Mouse (Mus musculus): Measurements from ENCODE around the gene Tnpo2. TPM values are rescaled to one million over a fixed set of nuclear protein-coding genes. Genes with fewer than 3 reads are reported as not detected.
A peak's percentile ranks its signal among the peaks of the same experiment; 100 is the strongest.
"Not testable (repeated sequence)": the region's sequence is repeated elsewhere in the genome, so short reads cannot be mapped to it uniquely, and the experiment has no call there.

Tnpo2 gene
- total and polyA plus RNA-seq, 3 experiments: 29.2 to 86.8 (median 62.3) TPM

GRCm38 (mm10) chr8:85082169-85082568 is 45.5 kb downstream of the Tnpo2 start:
- Histone ChIP-seq H3K36me3 (ENCODE audit: control insufficient read depth in 1 of 2, insufficient read depth in 2 of 2, low read length in 2 of 2) (peaks cover 2 to 19% of the 10 kb centered on the region in 2 experiments), H3K9ac (ENCODE audit: control insufficient read depth, low read depth, low read length, poor library complexity, severe bottlenecking) (peak overlapping the region; percentile 21), H3K79me2 (ENCODE audit: control insufficient read depth, insufficient read depth, low read length, poor library complexity) (peaks cover 10% of the 10 kb centered on the region), H3K27ac (ENCODE audit: control insufficient read depth, low read depth, low read length) (peak overlapping the region; percentile 94), H3K4me3 (ENCODE audit: control insufficient read depth in 1 of 2, insufficient read depth in 1 of 2, low read depth in 2 of 2, low read length in 2 of 2) (peak overlapping the region in 1 of 2 experiments; percentile 46; a peak in 2 of 4 replicates), H3K4me1 (ENCODE audit: control insufficient read depth in 1 of 2, insufficient read depth in 2 of 2, low read length in 2 of 2) (peaks cover 8 to 30% of the 10 kb centered on the region in 2 experiments)
- TF ChIP-seq SIN3A (IDR thresholded peaks at IDR 0.05; ENCODE audit: low read length): peak; percentile 36
- peak; percentile 31; the same call in 1 of the 2 replicates for TF ChIP-seq ZNF384 (IDR thresholded peaks at IDR 0.05; ENCODE audit: low read depth, low read length)
- peak; percentile 63; the same call in 1 of the 2 replicates for TF ChIP-seq ETS1 (IDR thresholded peaks at IDR 0.05; ENCODE audit: low read depth, low read length)
- TF ChIP-seq NELFE (IDR thresholded peaks at IDR 0.05; ENCODE audit: low read depth, low read length): peak; percentile 18; the same call in 1 of the 2 replicates
- 0 out of 2 replicates have a peak, but pooled peaks have one; percentile 38 for TF ChIP-seq CHD1 (IDR thresholded peaks at IDR 0.05; ENCODE audit: low read depth, low read length)
- TF ChIP-seq EP300 (IDR thresholded peaks at IDR 0.05; ENCODE audit: low read depth in 1 of 2, low read length in 2 of 2): peak; percentile 12 to 13; a peak in 1 of 4 replicates
- peak; percentile 48 for TF ChIP-seq MXI1 (IDR thresholded peaks at IDR 0.05; ENCODE audit: low read depth, low read length)
- H3K27me3 ChIP-seq (ENCODE audit: control insufficient read depth in 1 of 2, insufficient read depth in 2 of 2, low read length in 2 of 2); H3K9me3 ChIP-seq (replicated peaks; ENCODE audit: insufficient read depth, low read length): not testable (repeated sequence)
- peak; percentile 77 for DNase-seq (ENCODE audit: low read depth, low spot score)

DNA sequence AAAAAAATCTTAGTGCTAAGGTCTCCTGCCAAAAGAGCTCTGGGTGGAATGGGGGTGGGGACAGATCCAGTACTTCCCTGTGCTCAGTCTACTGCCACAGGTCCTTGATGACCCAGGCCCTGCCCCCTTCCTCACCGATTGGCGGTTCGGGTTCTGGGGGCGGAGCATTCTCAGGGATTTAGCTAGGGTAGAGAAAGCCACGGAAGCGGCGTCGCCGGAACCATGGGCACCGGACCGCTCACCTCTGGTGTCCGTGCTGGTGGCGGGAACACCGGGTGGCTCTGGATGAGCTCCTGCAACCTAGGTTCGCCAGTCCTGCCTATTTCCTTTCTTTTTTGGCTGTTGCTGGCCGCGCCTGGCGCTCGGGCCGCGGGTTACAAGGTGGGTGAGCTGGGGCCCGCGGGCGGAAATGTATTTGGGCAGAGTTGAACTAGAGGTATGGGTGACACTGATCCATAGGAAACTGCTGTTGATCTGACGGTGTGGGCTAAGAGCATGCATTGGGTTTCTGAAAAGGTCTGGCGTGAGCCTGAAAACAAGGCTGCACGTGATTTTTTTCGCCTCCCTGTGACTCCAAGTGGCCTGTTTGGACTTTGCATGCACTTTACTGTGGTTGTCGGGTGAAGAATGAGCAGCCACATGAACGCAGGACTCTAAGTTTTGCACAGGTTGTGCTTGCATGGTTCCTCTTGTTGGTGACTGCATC is 46.5 kb downstream of the Tnpo2 start, which contains the start of gene Man2b1:
TSS of gene Man2b1 (plus strand) at position 163 of the 706 bp plus-strand sequence.
- peak within 1 kb of the TSS; percentile 63 for H3K9ac ChIP-seq (ENCODE audit: control insufficient read depth, low read depth, low read length, poor library complexity, severe bottlenecking)
- H3K27me3 ChIP-seq (ENCODE audit: control insufficient read depth in 1 of 2, insufficient read depth in 2 of 2, low read length in 2 of 2): no peaks in the 10 kb centered on the region
- H3K36me3 ChIP-seq (ENCODE audit: control insufficient read depth in 1 of 2, insufficient read depth in 2 of 2, low read length in 2 of 2): peaks cover 0 to 19% of the 10 kb centered on the region in 2 experiments; a peak in 2 of 4 replicates
- peak within 1 kb of the TSS; percentile 94 for H3K27ac ChIP-seq (ENCODE audit: control insufficient read depth, low read depth, low read length)
- peak within 1 kb of the TSS; percentile 54 to 76 for H3K4me3 ChIP-seq (ENCODE audit: control insufficient read depth in 1 of 2, insufficient read depth in 1 of 2, low read depth in 2 of 2, low read length in 2 of 2)
- DNase-seq (ENCODE audit: low read depth, low spot score): peak; percentile 95
- H3K9me3 ChIP-seq (replicated peaks; ENCODE audit: insufficient read depth, low read length): no peaks in the 10 kb centered on the region
- H3K4me1 ChIP-seq (ENCODE audit: control insufficient read depth in 1 of 2, insufficient read depth in 2 of 2, low read length in 2 of 2): peaks cover 8 to 30% of the 10 kb centered on the region in 2 experiments
- H3K79me2 ChIP-seq (ENCODE audit: control insufficient read depth, insufficient read depth, low read length, poor library complexity): peaks cover 10% of the 10 kb centered on the region
- no peak for TF ChIP-seq TAL1 (IDR thresholded peaks at IDR 0.05; ENCODE audit: low read length)
- peak; percentile 64; the same call in 1 of the 2 replicates for TF ChIP-seq MXI1 (IDR thresholded peaks at IDR 0.05; ENCODE audit: low read depth, low read length)
- 0 out of 2 replicates have a peak, but pooled peaks have one; percentile 52 for TF ChIP-seq MAZ (IDR thresholded peaks at IDR 0.05; ENCODE audit: low read depth, low read length)
- TF ChIP-seq ZMIZ1 (IDR thresholded peaks at IDR 0.05; ENCODE audit: low read depth, low read length): peak; percentile 79; the same call in 1 of the 2 replicates
- TF ChIP-seq ETS1 (IDR thresholded peaks at IDR 0.05; ENCODE audit: low read depth, low read length): 0 out of 2 replicates have a peak, but pooled peaks have one; percentile 23
- TF ChIP-seq HCFC1 (IDR thresholded peaks at IDR 0.05; ENCODE audit: low read depth, low read length): peak; percentile 40; the same call in 1 of the 2 replicates
- peak; percentile 76; the same call in 1 of the 2 replicates for TF ChIP-seq BHLHE40 (IDR thresholded peaks at IDR 0.05; ENCODE audit: borderline replicate concordance, low read depth, low read length)
- TF ChIP-seq CHD1 (IDR thresholded peaks at IDR 0.05; ENCODE audit: low read depth, low read length): no peak
- 0 out of 4 replicates have a peak, but pooled peaks of 1 of the 2 experiments have one; percentile 15 for TF ChIP-seq EP300 (IDR thresholded peaks at IDR 0.05; ENCODE audit: low read depth in 1 of 2, low read length in 2 of 2)
- no peak for TF ChIP-seq GABPA (IDR thresholded peaks at IDR 0.05; ENCODE audit: low read depth, low read length)
- no peak for TF ChIP-seq ZNF384 (IDR thresholded peaks at IDR 0.05; ENCODE audit: low read depth, low read length)
- TF ChIP-seq E2F4 (IDR thresholded peaks at IDR 0.05; ENCODE audit: borderline replicate concordance, low read depth, low read length): no peak
- TF ChIP-seq RCOR1 (IDR thresholded peaks at IDR 0.05; ENCODE audit: low read depth, low read length): no peak
- TF ChIP-seq JUND (IDR thresholded peaks at IDR 0.05; ENCODE audit: low read depth, low read length): no peak
- TF ChIP-seq USF1 (IDR thresholded peaks at IDR 0.05; ENCODE audit: low read depth, low read length): peak; percentile 66
- TF ChIP-seq USF2 (IDR thresholded peaks at IDR 0.05; ENCODE audit: borderline replicate concordance in 1 of 2, insufficient read depth in 1 of 2, low read depth in 1 of 2, low read length in 2 of 2): no peak
- no peak for TF ChIP-seq MYC (IDR thresholded peaks at IDR 0.05; ENCODE audit: low read depth, low read length)
- peak; percentile 59 for TF ChIP-seq NELFE (IDR thresholded peaks at IDR 0.05; ENCODE audit: low read depth, low read length)
- TF ChIP-seq POLR2AphosphoS5 (IDR thresholded peaks at IDR 0.05; ENCODE audit: borderline replicate concordance, low read depth, low read length): no peak
- no peak for TF ChIP-seq ZKSCAN1 (IDR thresholded peaks at IDR 0.05; ENCODE audit: low read depth, low read length)
- TF ChIP-seq MAX (IDR thresholded peaks at IDR 0.05; ENCODE audit: low read length): peak; percentile 59; the same call in 1 of the 2 replicates
- TF ChIP-seq GATA1 (IDR thresholded peaks at IDR 0.05; ENCODE audit: low read depth, low read length): no peak
- no peak for TF ChIP-seq MEF2A (IDR thresholded peaks at IDR 0.05; ENCODE audit: extremely low read depth, insufficient replicate concordance, low read depth, low read length, poor library complexity, severe bottlenecking)
- no peak for TF ChIP-seq SIN3A (IDR thresholded peaks at IDR 0.05; ENCODE audit: low read length)
- TF ChIP-seq NRF1 (IDR thresholded peaks at IDR 0.05; ENCODE audit: insufficient read depth, low read depth, low read length, poor library complexity, severe bottlenecking): no peak
- peak in 1 of 3 experiments; percentile 25; a peak in 1 of 6 replicates for TF ChIP-seq CTCF (IDR thresholded peaks at IDR 0.05 in 2 of 3, conservative IDR thresholded peaks at IDR 0.05 in 1 of 3; ENCODE audit: control insufficient read depth in 1 of 3, insufficient read depth in 1 of 3, low read depth in 2 of 3, low read length in 3 of 3, poor library complexity in 1 of 3, severe bottlenecking in 1 of 3)
